Mouse (Mus musculus) thymus, adult 2 months (tissue): ENCODE measurements around the gene Mavs. TPM values are rescaled to one million over a fixed set of nuclear protein-coding genes. Genes with fewer than 3 reads are reported as not detected.
"Not testable (repeated sequence)": the region's sequence is repeated elsewhere in the genome, so short reads cannot be mapped to it uniquely, and the experiment has no call there.

ENCODE experiments used
- DNase-seq: peaks from one replicate; pipeline ENCODE4 v3.0.0; 2021
- H3K27ac ChIP-seq: fragments of 200-500 bp; 2 replicates; pipeline ENCODE4 v1.5.1; 2012; ENCODE audit warnings: low read length, control low read depth; ENCODE audit not compliant: control insufficient read depth, insufficient read depth
- H3K27me3 ChIP-seq: fragments of 200-500 bp; 2 replicates; pipeline ENCODE4 v1.6.1; 2012; ENCODE audit warnings: mild to moderate bottlenecking, low read length, moderate library complexity, mixed read lengths; ENCODE audit not compliant: control insufficient read depth, insufficient read depth
- H3K36me3 ChIP-seq: fragments of 200-500 bp; 2 replicates; pipeline ENCODE4 v1.6.1; 2012; ENCODE audit warnings: mild to moderate bottlenecking, low read length, moderate library complexity; ENCODE audit not compliant: control insufficient read depth, insufficient read depth
- H3K4me1 ChIP-seq: fragments of 200-500 bp; replicated peaks from 2 replicates; pipeline ENCODE4 v1.6.1; 2012; ENCODE audit warnings: low read length; ENCODE audit not compliant: control insufficient read depth, insufficient read depth
- H3K4me3 ChIP-seq: fragments of 200-500 bp; 2 replicates; pipeline ENCODE4 v1.5.1; 2012; ENCODE audit warnings: mild to moderate bottlenecking, low read length, control low read depth, moderate library complexity; ENCODE audit not compliant: control insufficient read depth, insufficient read depth
- CTCF ChIP-seq: fragments of 200-500 bp; IDR thresholded peaks from 2 replicates; pipeline ENCODE4 v1.5.1; 2012; ENCODE audit warnings: mild to moderate bottlenecking, control low read depth, low read length, moderate library complexity, borderline replicate concordance; ENCODE audit not compliant: control insufficient read depth, poor library complexity, insufficient read depth; ENCODE audit errors: extremely low read depth
- POLR2A ChIP-seq: fragments of 200-500 bp; IDR thresholded peaks from 2 replicates; pipeline ENCODE4 v1.6.1; 2012; ENCODE audit warnings: mild to moderate bottlenecking, low read length, control low read depth, moderate library complexity; ENCODE audit not compliant: control insufficient read depth, poor library complexity, insufficient read depth; ENCODE audit errors: extremely low read depth
- WGBS: fragments of 180-500 bp; shearing (Covaris S2); methylation state at CpG from one replicate; pipeline ENCODE4 v1.1.7; 2018; 5-methylcytosine and 5-hydroxymethylcytosine counted together
- polyA plus RNA-seq: library from polyadenylated mRNA; depleted of rRNA; stranded (reverse); fragments of >200 nt; gene quantifications from 2 replicates; pipeline ENCODE4 v1.2.3, GENCODE M21; 2012

Mavs gene
- polyA plus RNA-seq, 1 experiment = 59.8 TPM

- no peaks in the 10 kb centered on the region for H3K4me1 ChIP-seq
- no peak overlapping the region for H3K27ac ChIP-seq
- no peak for DNase-seq
- no peaks in the 10 kb centered on the region for H3K27me3 ChIP-seq
- 84% methylated on average over 1 of the region's 1 CpGs for WGBS
- no peak for TF ChIP-seq CTCF
- TF ChIP-seq POLR2A = no peak
- H3K4me3 ChIP-seq = no peak overlapping the region
- no peaks in the 10 kb centered on the region for H3K36me3 ChIP-seq
These were observed 10.3 kb upstream of the Mavs start for GRCm38 (mm10) chr2:131223569-131223968.

DNA sequence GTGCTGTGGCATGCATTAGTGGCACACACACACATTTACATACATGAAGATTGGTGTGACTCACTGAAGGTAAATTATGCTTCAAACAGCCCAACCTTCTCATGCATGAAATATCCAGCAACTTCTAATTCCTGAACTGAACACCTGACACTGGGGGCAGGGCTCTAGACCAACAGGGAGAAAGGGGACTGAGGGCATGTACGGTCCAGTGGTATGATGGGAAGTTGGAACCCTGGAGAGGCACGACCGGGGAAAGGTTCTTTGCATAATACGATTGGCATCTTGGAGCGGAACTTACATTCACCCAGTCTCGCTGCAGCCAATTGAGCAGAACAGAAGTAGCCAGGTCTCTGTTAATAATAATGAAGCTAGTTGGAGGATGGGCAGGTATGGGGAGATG lies 8.7 kb upstream of the Mavs start:
- no peaks in the 10 kb centered on the region for H3K4me1 ChIP-seq
- no peaks in the 10 kb centered on the region for H3K27me3 ChIP-seq
- H3K36me3 ChIP-seq = no peaks in the 10 kb centered on the region
- H3K27ac ChIP-seq = no peak overlapping the region
- WGBS = 92% methylated on average over 6 of the region's 6 CpGs
- no peak for DNase-seq
- no peak overlapping the region for H3K4me3 ChIP-seq
- TF ChIP-seq POLR2A (no peak), CTCF (no peak)

- H3K27me3 ChIP-seq, H3K27ac ChIP-seq, H3K36me3 ChIP-seq, H3K4me3 ChIP-seq, DNase-seq, H3K4me1 ChIP-seq: not testable (repeated sequence)
- WGBS = 81% methylated on average over 2 of the region's 2 CpGs
These were observed 7.2 kb upstream of the Mavs start for GRCm38 (mm10) chr2:131226669-131227068.

- Histone ChIP-seq H3K4me1 (no peaks in the 10 kb centered on the region), H3K27me3 (no peaks in the 10 kb centered on the region), H3K36me3 (no peaks in the 10 kb centered on the region), H3K27ac (no peak overlapping the region), H3K4me3 (no peak overlapping the region)
- 92% methylated on average over 3 of the region's 3 CpGs for WGBS
- no peak for DNase-seq
- TF ChIP-seq POLR2A (no peak), CTCF (no peak)
These were observed 6.6 kb upstream of the Mavs start for GRCm38 (mm10) chr2:131227243-131227642.

- Histone ChIP-seq H3K36me3 (no peaks in the 10 kb centered on the region), H3K4me3 (no peak overlapping the region), H3K4me1 (peaks cover 19% of the 10 kb centered on the region), H3K27ac (no peak overlapping the region), H3K27me3 (no peaks in the 10 kb centered on the region)
- TF ChIP-seq POLR2A = no peak
- no peak for TF ChIP-seq CTCF
- DNase-seq = no peak
- 90% methylated on average over 2 of the region's 2 CpGs for WGBS
These were observed 1.3 kb upstream of the Mavs start for GRCm38 (mm10) chr2:131232558-131232957.

DNA sequence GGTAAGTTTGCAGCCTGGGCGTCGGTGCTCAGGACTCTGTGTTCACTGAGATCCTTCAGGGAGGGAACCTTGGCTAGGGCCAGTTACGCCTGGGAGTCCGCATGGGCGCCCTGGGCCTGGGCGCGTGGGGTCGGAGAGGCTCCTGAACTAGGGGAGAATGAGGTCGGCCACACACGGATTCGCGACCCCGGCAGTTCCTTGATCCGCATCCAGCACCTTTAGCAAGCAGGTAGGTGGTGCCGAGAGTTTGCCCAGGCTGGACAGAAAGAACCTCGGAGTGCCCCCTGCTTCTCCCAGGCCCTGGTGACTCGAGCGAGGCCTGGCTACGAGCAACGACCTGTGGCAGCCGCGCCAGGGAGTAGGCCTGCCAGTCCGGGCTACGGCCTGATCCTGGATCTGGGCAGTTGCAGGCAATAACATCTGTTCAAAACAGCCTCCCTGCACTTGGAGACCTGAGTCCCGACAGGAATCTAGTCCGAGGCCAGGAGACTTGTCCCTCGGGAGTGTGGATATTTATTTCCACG lies 326 bp downstream of the Mavs start:
- no peak for DNase-seq
- peaks cover 19% of the 10 kb centered on the region for H3K4me1 ChIP-seq
- H3K4me3 ChIP-seq = peak overlapping the region; percentile 79
- no peaks in the 10 kb centered on the region for H3K36me3 ChIP-seq
- H3K27me3 ChIP-seq = no peaks in the 10 kb centered on the region
- peak; percentile 2; the same call in 1 of the 2 replicates for TF ChIP-seq POLR2A
- TF ChIP-seq CTCF = no peak
- no peak overlapping the region for H3K27ac ChIP-seq
- 9% methylated on average over 28 of the region's 28 CpGs for WGBS

- WGBS = 26% methylated on average over 7 of the region's 7 CpGs
- Histone ChIP-seq H3K27me3 (no peaks in the 10 kb centered on the region), H3K4me1 (peaks cover 19% of the 10 kb centered on the region), H3K27ac (no peak overlapping the region), H3K36me3 (no peaks in the 10 kb centered on the region), H3K4me3 (no peak overlapping the region)
- TF ChIP-seq POLR2A (no peak), CTCF (no peak)
- DNase-seq = peak; percentile 12
These were observed 1.2 kb downstream of the Mavs start for GRCm38 (mm10) chr2:131234970-131235635.
